Mouse (Mus musculus): ENCODE data around the gene Gm16253. TPM values are rescaled to one million over a fixed set of nuclear protein-coding genes. Genes with fewer than 3 reads are reported as not detected.
A peak's percentile ranks its signal among the peaks of the same experiment; 100 is the strongest.

Gene Gm16253
- 1.6 and 1.9 TPM in 2 replicates for polyA plus RNA-seq (2016; fragmentation: Nextera tagmentation; extraction: Ambion mirVana)

DNA sequence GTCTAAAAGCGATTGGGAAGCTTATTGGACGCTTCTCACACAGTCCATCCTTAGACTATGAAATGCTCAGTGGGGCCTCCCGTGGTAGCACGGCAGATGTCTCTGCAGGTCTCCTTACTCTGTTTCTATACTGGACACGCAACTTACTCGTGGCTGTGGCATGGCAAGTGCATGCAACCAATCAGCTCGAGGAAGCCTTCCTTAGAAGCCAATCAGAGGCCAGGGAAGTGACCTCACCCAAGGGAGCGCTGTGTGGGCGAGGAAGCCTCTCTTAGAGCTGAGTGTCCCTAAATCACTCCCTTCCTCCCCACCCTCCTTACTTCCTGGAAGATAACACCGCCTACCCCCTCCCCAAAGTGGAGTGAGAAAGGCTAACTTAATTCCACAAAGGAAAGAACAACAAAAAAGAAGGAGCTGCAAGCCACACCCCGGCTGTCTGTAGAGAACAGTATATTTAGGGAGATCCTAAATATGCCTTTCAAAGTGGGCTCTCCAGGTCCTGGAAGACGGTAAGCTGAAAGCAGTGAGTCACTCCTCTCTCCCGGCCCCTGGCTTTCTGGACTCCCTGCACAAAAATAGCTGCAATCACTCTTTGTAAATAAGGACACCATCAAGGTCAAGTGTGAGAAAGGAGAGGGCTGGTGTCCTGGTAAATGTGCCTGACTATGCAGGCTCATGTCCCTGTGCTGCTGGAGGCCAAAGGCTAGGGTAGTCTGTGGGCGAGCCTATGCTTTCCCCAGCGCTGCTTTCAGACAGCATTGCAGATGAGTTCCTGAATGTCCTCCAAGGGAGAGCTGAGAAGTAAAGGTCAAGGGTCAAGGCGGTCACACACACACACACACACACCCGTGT, at the start of gene Gm16253:
Gm16253 (plus strand) TSS at position 295 of the 852 bp plus-strand sequence.
- H3K27ac ChIP-seq (replicated peaks): peak within 1 kb of the TSS; percentile 76
- H3K9me3 ChIP-seq: no peaks in the 10 kb centered on the region
- H3K4me3 ChIP-seq: peak within 1 kb of the TSS; percentile 23; the same call in 1 of the 2 replicates
- peaks cover 56% of the 10 kb centered on the region for H3K4me1 ChIP-seq
- peaks cover 15% of the 10 kb centered on the region for H3K27me3 ChIP-seq (replicated peaks; ENCODE audit: low read depth, poor library complexity, severe bottlenecking)
- WGBS: 32% methylated on average over 17 of the region's 17 CpGs
- DNase-seq (ENCODE audit: low spot score): peak; percentile 82
- no peaks in the 10 kb centered on the region for H3K36me3 ChIP-seq (replicated peaks)

DNA sequence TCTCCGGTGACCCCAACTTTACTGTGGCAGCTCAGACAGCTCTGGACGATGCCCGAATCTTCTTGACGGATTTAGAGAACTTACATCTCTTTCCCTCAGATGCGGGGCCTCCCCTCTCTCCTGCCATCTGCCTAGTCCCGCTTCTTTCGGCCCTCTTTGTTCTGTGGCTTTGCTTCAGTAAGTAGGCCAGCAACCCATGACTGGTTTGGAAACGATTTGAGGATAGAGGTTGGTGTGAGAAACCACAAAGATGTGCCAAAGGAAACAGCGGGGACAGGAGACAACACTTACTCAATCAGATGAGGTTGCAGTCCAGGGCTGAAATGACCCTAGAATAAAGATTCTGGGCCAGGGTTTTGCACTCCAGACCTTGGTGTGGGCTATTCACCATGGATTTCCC, 48.3 kb upstream of the Gm16253 start:
- Histone ChIP-seq H3K9me3 (no peaks in the 10 kb centered on the region), H3K36me3 (replicated peaks) (no peaks in the 10 kb centered on the region), H3K4me1 (peaks cover 32% of the 10 kb centered on the region), H3K4me3 (peak overlapping the region; percentile 22; the same call in 1 of the 2 replicates), H3K27me3 (replicated peaks; ENCODE audit: low read depth, poor library complexity, severe bottlenecking) (peaks cover 56% of the 10 kb centered on the region), H3K27ac (replicated peaks) (no peak overlapping the region)
- DNase-seq (ENCODE audit: low spot score): no peak
- 47% methylated on average over 9 of the region's 9 CpGs for WGBS

DNA sequence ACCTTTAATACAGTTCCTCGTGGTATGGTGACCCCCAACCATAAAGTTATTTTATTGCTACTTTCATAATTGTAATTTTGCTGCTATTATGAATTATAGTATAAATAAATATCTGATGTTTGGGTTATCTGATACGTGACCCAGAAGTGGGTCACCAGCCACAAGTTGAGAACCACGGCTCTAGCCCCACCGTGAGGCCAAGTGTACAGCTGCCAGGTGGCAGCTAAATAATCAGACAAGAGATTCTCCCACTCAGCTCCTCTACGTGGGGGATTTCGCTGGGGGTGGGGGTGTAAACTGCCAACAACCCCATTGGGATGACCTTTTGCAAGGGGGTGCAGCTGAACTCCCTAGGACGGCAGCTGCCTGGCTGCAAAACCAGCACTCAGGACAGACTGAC, 44.7 kb upstream of the Gm16253 start:
- H3K27me3 ChIP-seq (replicated peaks; ENCODE audit: low read depth, poor library complexity, severe bottlenecking): peaks cover 34% of the 10 kb centered on the region
- no peaks in the 10 kb centered on the region for H3K36me3 ChIP-seq (replicated peaks)
- 68% methylated on average over 7 of the region's 7 CpGs for WGBS
- DNase-seq (ENCODE audit: low spot score): no peak
- H3K4me1 ChIP-seq: peaks cover 14% of the 10 kb centered on the region
- H3K27ac ChIP-seq (replicated peaks): no peak overlapping the region
- H3K9me3 ChIP-seq: no peaks in the 10 kb centered on the region
- no peak overlapping the region for H3K4me3 ChIP-seq

DNA sequence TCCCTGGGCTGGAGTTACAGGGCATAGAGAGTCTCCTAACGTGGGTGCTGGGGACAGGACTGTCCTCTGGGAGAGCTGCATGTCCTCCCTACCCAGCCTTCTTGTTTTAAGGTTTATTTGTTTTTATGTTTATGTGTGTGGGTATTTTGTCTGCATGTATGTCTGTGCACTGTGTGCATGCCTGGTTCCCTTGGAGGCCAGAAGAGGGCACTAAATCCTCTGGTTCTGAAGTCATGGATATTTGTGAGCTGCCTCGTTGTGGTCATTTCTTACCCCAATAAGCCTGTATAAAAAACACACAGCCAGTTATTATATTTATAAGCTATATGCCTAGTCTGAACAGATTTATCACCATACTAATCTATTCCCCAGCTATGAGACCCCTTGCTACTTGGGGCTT, 42.5 kb upstream of the Gm16253 start:
- 60% methylated on average over 2 of the region's 2 CpGs for WGBS
- Histone ChIP-seq H3K9me3 (no peaks in the 10 kb centered on the region), H3K4me1 (peaks cover 5% of the 10 kb centered on the region), H3K4me3 (no peak overlapping the region), H3K36me3 (replicated peaks) (no peaks in the 10 kb centered on the region), H3K27me3 (replicated peaks; ENCODE audit: low read depth, poor library complexity, severe bottlenecking) (peaks cover 11% of the 10 kb centered on the region), H3K27ac (replicated peaks) (no peak overlapping the region)
- no peak for DNase-seq (ENCODE audit: low spot score)

DNA sequence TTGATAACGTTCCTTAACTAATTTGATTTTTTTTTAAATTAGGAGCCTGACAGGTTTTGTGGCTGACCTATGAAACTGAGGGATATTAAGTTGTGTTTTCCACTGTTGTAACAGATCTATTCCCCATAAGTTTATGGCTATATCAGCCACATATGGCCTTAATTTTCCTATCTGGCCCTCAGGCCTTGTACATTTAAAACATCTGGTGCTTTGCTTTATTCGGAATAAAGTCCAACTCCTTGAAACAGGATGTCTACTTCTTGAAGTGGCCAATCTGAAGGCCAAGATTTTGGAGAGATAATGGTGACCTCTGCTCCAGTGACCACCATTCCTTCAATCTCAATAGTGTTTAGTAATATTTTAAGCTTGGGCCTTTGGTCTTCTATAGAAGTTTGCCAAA, 37.5 kb upstream of the Gm16253 start:
- Histone ChIP-seq H3K9me3 (no peaks in the 10 kb centered on the region), H3K4me3 (no peak overlapping the region), H3K36me3 (replicated peaks) (no peaks in the 10 kb centered on the region), H3K27me3 (replicated peaks; ENCODE audit: low read depth, poor library complexity, severe bottlenecking) (peaks cover 23% of the 10 kb centered on the region), H3K27ac (replicated peaks) (no peak overlapping the region), H3K4me1 (peaks cover 22% of the 10 kb centered on the region)
- no peak for DNase-seq (ENCODE audit: low spot score)
- WGBS: 51% methylated on average over 2 of the region's 2 CpGs

DNA sequence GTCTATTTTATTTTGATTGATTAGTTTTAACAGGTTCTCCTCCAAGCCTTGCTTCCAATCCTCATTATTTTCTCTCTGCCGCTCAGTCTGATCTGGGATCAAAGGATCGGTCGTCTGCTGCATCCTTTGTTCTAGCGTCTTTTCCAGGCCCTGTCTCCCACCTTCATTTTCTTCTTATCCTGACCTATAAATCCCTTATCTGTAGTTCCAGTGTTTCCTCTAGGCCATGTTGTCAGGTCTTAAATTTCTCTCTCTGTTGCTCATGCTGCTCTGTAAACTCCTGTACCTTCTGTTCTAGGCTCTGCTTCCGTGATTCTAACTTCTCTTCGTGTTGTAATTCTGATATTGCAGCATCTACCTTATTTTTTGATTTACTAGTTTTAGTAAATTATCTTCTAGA, 36.0 kb upstream of the Gm16253 start:
- H3K27me3 ChIP-seq (replicated peaks; ENCODE audit: low read depth, poor library complexity, severe bottlenecking): peaks cover 24% of the 10 kb centered on the region
- no peaks in the 10 kb centered on the region for H3K9me3 ChIP-seq
- no peak overlapping the region for H3K27ac ChIP-seq (replicated peaks)
- peaks cover 22% of the 10 kb centered on the region for H3K4me1 ChIP-seq
- H3K4me3 ChIP-seq: no peak overlapping the region
- no peak for DNase-seq (ENCODE audit: low spot score)
- H3K36me3 ChIP-seq (replicated peaks): no peaks in the 10 kb centered on the region
- WGBS: 43% methylated on average over 6 of the region's 6 CpGs

DNA sequence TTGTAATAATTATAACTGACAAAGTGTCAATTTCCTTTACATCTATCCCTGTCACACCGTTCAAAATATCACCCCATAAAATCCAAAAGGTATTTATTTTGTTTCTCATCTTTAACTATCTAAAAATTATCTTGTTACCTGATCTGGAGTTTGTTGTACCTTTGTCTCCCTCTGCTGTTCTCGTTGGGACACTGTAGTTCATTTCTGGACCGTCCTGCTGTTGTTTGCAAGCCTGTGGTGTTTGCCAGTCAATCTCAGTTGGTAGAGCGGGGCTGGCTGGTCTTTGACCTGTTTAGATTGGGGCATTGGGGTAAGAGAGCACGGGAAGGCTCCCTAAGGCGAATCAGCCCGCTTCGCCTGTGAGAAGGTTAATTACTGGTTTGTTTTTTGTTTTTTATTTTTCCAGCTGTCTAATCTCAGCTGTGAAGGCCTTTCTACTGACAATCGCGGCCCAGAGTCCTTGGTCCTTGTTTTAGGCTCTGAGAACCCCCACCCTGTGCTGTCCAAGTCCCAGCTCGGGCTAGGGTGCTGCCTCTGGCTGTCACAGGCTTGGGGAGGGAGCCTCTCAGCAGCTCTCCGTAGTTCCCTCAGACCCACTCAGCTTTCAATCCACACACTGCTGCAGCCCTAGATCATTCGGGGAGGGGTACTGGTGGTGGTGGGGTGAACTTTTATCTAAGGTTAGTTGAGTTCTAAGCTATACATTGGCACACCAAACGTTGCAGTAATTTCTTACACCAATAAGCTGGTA, 35.3 kb upstream of the Gm16253 start:
- H3K27me3 ChIP-seq (replicated peaks; ENCODE audit: low read depth, poor library complexity, severe bottlenecking): peaks cover 32% of the 10 kb centered on the region
- peak; percentile 37 for DNase-seq (ENCODE audit: low spot score)
- H3K27ac ChIP-seq (replicated peaks): peak overlapping the region; percentile 40; the same call in 1 of the 2 replicates
- H3K9me3 ChIP-seq: no peaks in the 10 kb centered on the region
- WGBS: 17% methylated on average over 14 of the region's 14 CpGs
- no peaks in the 10 kb centered on the region for H3K36me3 ChIP-seq (replicated peaks)
- peaks cover 22% of the 10 kb centered on the region for H3K4me1 ChIP-seq
- H3K4me3 ChIP-seq: no peak overlapping the region; the same call in 1 of the 2 replicates

DNA sequence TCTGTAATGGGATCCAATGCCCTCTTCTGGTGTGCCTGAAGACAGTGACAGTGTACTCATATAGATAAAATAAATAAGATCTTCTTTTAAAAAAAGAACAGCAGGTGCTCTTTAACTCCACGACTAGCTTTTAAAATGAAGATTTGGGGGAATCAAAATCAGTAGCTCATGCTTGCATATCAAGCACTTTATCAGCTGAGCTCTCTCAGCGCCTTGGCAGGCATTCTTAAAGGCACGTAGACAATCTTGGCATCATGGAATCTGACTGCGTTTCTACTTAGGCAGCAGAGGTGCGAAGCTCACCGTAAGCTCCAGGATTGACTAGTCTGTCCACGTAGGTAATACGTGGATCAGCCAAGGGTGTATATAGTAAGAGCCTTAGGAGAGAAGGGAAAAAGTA, 34.2 kb upstream of the Gm16253 start:
- H3K4me3 ChIP-seq: no peak overlapping the region
- no peak for DNase-seq (ENCODE audit: low spot score)
- no peaks in the 10 kb centered on the region for H3K9me3 ChIP-seq
- H3K36me3 ChIP-seq (replicated peaks): no peaks in the 10 kb centered on the region
- no peak overlapping the region for H3K27ac ChIP-seq (replicated peaks)
- peaks cover 23% of the 10 kb centered on the region for H3K4me1 ChIP-seq
- H3K27me3 ChIP-seq (replicated peaks; ENCODE audit: low read depth, poor library complexity, severe bottlenecking): peaks cover 37% of the 10 kb centered on the region
- 80% methylated on average over 8 of the region's 8 CpGs for WGBS

DNA sequence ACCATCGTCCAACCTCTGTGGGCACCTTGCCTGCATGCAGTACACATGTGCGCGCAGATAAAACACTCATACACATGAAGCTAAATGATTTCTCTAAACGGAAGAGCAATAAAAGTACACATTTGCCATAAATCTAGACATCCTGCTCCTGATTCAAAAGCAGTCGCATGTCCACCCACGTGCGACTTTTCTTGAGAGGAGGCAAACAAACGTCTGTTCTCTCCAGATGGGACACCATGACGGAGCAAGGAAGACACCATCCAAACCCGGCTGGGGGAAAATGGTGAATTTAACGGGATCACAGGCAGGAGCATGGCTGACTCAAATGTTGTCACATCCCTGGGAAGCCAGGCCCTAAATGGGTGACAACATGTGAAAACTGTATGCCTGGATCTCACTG, 33.4 kb upstream of the Gm16253 start:
- Histone ChIP-seq H3K4me3 (no peak overlapping the region), H3K36me3 (replicated peaks) (no peaks in the 10 kb centered on the region), H3K9me3 (no peaks in the 10 kb centered on the region), H3K27ac (replicated peaks) (no peak overlapping the region), H3K27me3 (replicated peaks; ENCODE audit: low read depth, poor library complexity, severe bottlenecking) (peaks cover 43% of the 10 kb centered on the region), H3K4me1 (peaks cover 25% of the 10 kb centered on the region)
- no peak for DNase-seq (ENCODE audit: low spot score)
- 87% methylated on average over 11 of the region's 11 CpGs for WGBS

DNA sequence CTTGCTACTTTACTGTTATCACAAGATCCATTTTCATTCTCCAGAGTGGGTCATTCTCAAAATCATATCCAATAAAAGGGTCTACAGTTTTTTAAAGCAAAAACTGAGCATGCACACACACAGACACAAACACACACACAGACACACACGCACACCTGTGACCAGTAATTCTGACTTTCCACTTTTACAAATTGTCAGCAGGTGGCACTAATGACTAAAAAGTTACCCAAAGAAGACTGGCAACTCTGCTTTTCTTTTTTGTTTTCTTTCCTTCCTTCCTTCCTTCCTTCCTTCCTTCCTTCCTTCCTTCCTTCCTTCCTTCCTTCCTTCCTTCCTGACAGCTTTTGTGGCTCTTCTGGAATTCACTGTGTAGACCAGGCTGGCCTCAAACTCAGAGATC, 31.2 kb upstream of the Gm16253 start:
- no peak overlapping the region for H3K4me3 ChIP-seq
- DNase-seq (ENCODE audit: low spot score): no peak
- 49% methylated on average over 1 of the region's 1 CpGs for WGBS
- H3K9me3 ChIP-seq: no peaks in the 10 kb centered on the region
- peaks cover 10% of the 10 kb centered on the region for H3K4me1 ChIP-seq
- H3K36me3 ChIP-seq (replicated peaks): no peaks in the 10 kb centered on the region
- H3K27me3 ChIP-seq (replicated peaks; ENCODE audit: low read depth, poor library complexity, severe bottlenecking): peaks cover 43% of the 10 kb centered on the region
- H3K27ac ChIP-seq (replicated peaks): no peak overlapping the region

DNA sequence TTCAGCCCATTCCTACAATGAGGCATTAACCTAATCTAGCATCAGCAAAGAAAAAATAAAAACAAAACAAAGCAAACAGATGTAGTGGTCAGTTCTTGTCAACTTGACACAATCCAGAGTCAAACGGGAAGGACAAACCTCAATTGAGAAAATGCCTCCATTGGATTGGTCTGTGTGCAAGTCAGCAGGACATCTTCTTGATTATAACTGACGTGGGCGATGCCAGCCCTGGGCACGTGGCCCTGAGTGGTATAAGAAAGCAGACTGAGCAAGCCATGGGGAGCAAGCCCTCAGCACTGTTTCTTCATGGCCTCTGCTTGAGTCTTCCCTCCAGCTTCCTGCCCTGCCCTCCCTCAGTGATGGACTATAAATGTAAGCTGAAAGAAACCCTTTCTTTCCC, 29.9 kb upstream of the Gm16253 start:
- Histone ChIP-seq H3K36me3 (replicated peaks) (no peaks in the 10 kb centered on the region), H3K9me3 (no peaks in the 10 kb centered on the region), H3K4me3 (0 out of 2 replicates have a peak overlapping the region, but pooled peaks have one; percentile 11), H3K4me1 (peaks cover 14% of the 10 kb centered on the region), H3K27ac (replicated peaks) (no peak overlapping the region), H3K27me3 (replicated peaks; ENCODE audit: low read depth, poor library complexity, severe bottlenecking) (peaks cover 39% of the 10 kb centered on the region)
- no peak for DNase-seq (ENCODE audit: low spot score)
- WGBS: 56% methylated on average over 4 of the region's 4 CpGs

DNA sequence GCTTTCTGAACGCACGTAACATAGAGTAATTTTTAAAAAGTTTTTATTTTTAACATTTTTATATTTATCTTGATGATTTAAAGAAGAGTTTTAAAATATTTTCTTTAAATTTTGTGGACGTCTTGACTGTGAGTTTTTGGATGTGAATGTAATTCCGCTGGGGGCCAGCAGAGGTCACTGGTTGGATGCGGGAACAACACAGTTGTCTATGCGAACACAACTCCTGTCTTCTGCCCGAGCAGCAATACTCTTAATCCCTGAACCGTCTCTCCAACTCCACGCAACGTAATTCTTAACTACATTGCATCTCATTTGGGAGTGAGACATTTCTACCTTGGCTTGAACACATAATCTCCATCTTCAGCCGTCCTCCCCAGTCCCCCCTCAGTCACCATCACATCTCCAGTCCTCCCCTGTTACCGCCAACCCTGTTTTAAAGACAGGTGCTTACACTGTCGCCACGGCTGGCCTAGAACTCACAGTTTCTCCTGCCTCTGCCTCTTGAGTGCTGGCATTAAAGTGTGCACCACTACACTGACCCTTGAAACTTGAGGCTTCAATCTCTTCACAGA, 29.3 kb upstream of the Gm16253 start:
- Histone ChIP-seq H3K36me3 (replicated peaks) (no peaks in the 10 kb centered on the region), H3K9me3 (no peaks in the 10 kb centered on the region), H3K4me1 (peaks cover 14% of the 10 kb centered on the region), H3K27me3 (replicated peaks; ENCODE audit: low read depth, poor library complexity, severe bottlenecking) (peaks cover 33% of the 10 kb centered on the region), H3K27ac (replicated peaks) (no peak overlapping the region; the same call in 1 of the 2 replicates), H3K4me3 (peak overlapping the region; percentile 40; the same call in 1 of the 2 replicates)
- WGBS: 9% methylated on average over 14 of the region's 14 CpGs
- peak; percentile 80 for DNase-seq (ENCODE audit: low spot score)

Data from embryonic facial prominence, embryonic 10.5 days (tissue).